Mouse (Mus musculus): ENCODE results near the gene Panx2. TPM values are rescaled to one million over a fixed set of nuclear protein-coding genes. Genes with fewer than 3 reads are reported as not detected.

Gene Panx2
- total RNA-seq, 2 experiments from 2014 or later, result 2.0 to 2.4 TPM

Other genes starting within 250 kb of the Panx2 start
- 1 to 10 TPM; 8.3 to 8.8 TPM for gene Alg12, start 240.4 kb upstream of the Panx2 start, total RNA-seq (2021)
- gene Creld2, start 240.1 kb upstream of the Panx2 start, total RNA-seq (2021), result 10 to 100 TPM; 19.6 to 28.7 TPM
- 100 to 1,000 TPM in 1 of 2 experiments, 10 to 100 TPM in 1; 97.9 to 139 TPM for gene Pim3, start 197.5 kb upstream of the Panx2 start, total RNA-seq (2021)
- gene Ttll8, start 105.3 kb upstream of the Panx2 start, total RNA-seq (2021), result not detected
- gene Mlc1, start 80.7 kb upstream of the Panx2 start, total RNA-seq (2021), result not detected
- gene Mov10l1, start 76.8 kb upstream of the Panx2 start, total RNA-seq (2021), result 100 to 1,000 TPM; 115 to 121 TPM
- 10 to 100 TPM; 46.6 to 56.5 TPM for gene Trabd, start 15.4 kb downstream of the Panx2 start, total RNA-seq (2021)
- gene Selenoo, start 29.4 kb downstream of the Panx2 start, total RNA-seq (2021), result 10 to 100 TPM; 16.1 to 16.5 TPM
- gene Tubgcp6, start 63.4 kb downstream of the Panx2 start, total RNA-seq (2021), result 1 to 10 TPM; 7.4 to 8.5 TPM
- 1 to 10 TPM; 6.3 to 7.4 TPM for gene Hdac10, start 69.0 kb downstream of the Panx2 start, total RNA-seq (2021)
- 10 to 100 TPM; 24.4 to 24.8 TPM for gene Mapk12, start 81.0 kb downstream of the Panx2 start, total RNA-seq (2021)
- 1 to 10 TPM; 2.7 to 3.0 TPM for gene Mapk11, start 89.9 kb downstream of the Panx2 start, total RNA-seq (2021)
- 10 to 100 TPM; 76.7 to 83.5 TPM for gene Plxnb2, start 121.1 kb downstream of the Panx2 start, total RNA-seq (2021)
- 1 to 10 TPM; 8.3 to 9.6 TPM for gene Dennd6b, start 136.8 kb downstream of the Panx2 start, total RNA-seq (2021)
- gene Ppp6r2, start 151.8 kb downstream of the Panx2 start, total RNA-seq (2021), result 10 to 100 TPM; 75.1 to 76.9 TPM

Data from heart, adult 18-20 months (tissue).